Mouse (Mus musculus) midbrain, embryonic 11.5 days (tissue): ENCODE data around the gene Abcf3. TPM values are rescaled to one million over a fixed set of nuclear protein-coding genes. Genes with fewer than 3 reads are reported as not detected.

Experiments used
- ATAC-seq: fragments of 200-750 bp; cut with Nextera tagmentation; 2 replicates; pipeline ENCODE4 v1.8.0; 2017; ENCODE audit warnings: moderate TSS enrichment, moderate library complexity; ENCODE audit not compliant: low FRiP score
- DNase-seq: peaks from one replicate; pipeline ENCODE4 v3.0.0; 2015; ENCODE audit warnings: low spot score; ENCODE audit errors: missing footprints
- H3K27ac ChIP-seq: fragments of 300-500 bp; sonication (generic); 2 replicates; pipeline ENCODE4 v1.5.1; 2014; ENCODE audit warnings: low read depth, low read length
- H3K27me3 ChIP-seq: fragments of 300-500 bp; sonication (generic); 2 replicates; pipeline ENCODE4 v1.6.1; 2014; ENCODE audit warnings: mild to moderate bottlenecking, low read length, moderate library complexity, mixed read lengths; ENCODE audit not compliant: control insufficient read depth, insufficient read depth
- H3K36me3 ChIP-seq: fragments of 300-500 bp; sonication (generic); 2 replicates; pipeline ENCODE4 v1.6.1; 2014; ENCODE audit warnings: mild to moderate bottlenecking, low read length, moderate library complexity, mixed read lengths; ENCODE audit not compliant: control insufficient read depth, insufficient read depth
- H3K4me1 ChIP-seq: fragments of 300-500 bp; sonication (generic); 2 replicates; pipeline ENCODE4 v1.6.1; 2014; ENCODE audit warnings: low read length; ENCODE audit not compliant: control insufficient read depth, insufficient read depth
- H3K4me2 ChIP-seq: fragments of 300-500 bp; sonication (generic); 2 replicates; pipeline ENCODE4 v1.6.1; 2014; ENCODE audit warnings: mild to moderate bottlenecking, moderate library complexity
- H3K4me3 ChIP-seq: fragments of 300-500 bp; sonication (generic); 2 replicates; pipeline ENCODE4 v1.5.1; 2014; ENCODE audit warnings: low read depth, low read length
- H3K9ac ChIP-seq: fragments of 300-500 bp; sonication (generic); 2 replicates; pipeline ENCODE4 v1.6.1; 2014; ENCODE audit warnings: low read length
- H3K9me3 ChIP-seq: fragments of 300-500 bp; sonication (generic); 2 replicates; pipeline ENCODE4 v1.6.1; 2016; ENCODE audit warnings: low read length; ENCODE audit not compliant: control insufficient read depth
- WGBS: fragments of 180-500 bp; shearing (Covaris S2); extraction: QIAGEN DNeasy Blood & Tissue Kit; methylation state at CpG from one replicate; pipeline ENCODE4 v1.1.7; 2014; 5-methylcytosine and 5-hydroxymethylcytosine counted together
- polyA plus RNA-seq: library from polyadenylated mRNA; unstranded; fragments of >200 nt; fragmentation: Nextera tagmentation; extraction: Ambion mirVana; gene quantifications from 2 replicates; pipeline ENCODE4 v1.2.1, GENCODE M21; 2014

The Abcf3 gene
- polyA plus RNA-seq, result 62.2 and 64.4 TPM in 2 replicates

DNA sequence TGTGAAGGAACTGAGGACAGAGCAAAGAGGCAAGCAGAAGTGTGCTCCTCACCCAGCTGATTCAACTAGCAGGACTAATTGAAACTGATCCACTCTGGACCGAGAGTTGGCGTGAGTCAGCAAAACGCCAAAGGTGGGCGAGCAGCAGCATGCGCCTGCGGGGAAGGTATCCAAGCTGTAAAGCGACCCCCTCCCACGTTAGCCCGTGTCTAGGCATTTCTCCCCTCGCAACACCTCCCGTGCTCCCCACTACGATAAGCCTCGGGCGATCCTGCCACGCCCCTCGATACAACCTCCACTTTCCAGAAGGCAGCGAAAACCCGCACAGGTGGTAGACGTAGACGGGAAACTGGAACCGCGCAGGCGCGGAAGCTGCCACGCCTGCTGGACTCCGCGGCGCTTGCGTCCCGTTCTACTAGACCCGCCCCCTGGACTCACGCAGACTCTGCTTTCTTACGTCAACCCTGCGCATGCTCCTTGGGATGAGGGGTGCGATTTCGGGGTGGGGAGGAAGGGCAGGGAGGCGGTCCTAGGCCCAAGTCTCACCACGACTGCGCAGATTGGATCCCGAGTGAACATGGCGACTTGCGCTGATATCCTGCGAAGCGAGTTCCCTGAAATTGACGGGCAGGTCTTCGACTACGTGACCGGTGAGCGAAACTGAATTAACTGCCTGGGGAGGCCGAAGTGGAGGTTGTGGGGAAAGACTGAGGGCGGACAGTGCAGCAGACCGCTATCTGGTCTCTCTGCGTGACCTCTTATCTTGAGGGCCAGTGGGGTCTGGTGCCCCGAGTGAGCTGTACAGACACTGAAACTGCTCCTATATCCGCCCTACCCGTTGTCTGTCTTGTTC, at the start of gene Abcf3:
Gene Abcf3 (plus strand): TSS at position 482 of the 853 bp plus-strand sequence.
- Histone ChIP-seq H3K9ac (peak within 1 kb of the TSS; percentile 76), H3K4me1 (peaks cover 8% of the 10 kb centered on the region), H3K4me2 (peak within 1 kb of the TSS; percentile 81), H3K9me3 (no peaks in the 10 kb centered on the region), H3K36me3 (peaks cover 18% of the 10 kb centered on the region), H3K27me3 (no peaks in the 10 kb centered on the region), H3K4me3 (peak within 1 kb of the TSS; percentile 77), H3K27ac (no peak within 1 kb of the TSS)
- WGBS, result under 1% methylated on average over 56 of the region's 56 CpGs
- peak; percentile 99 for ATAC-seq
- peak; percentile 99 for DNase-seq

- H3K4me2 ChIP-seq, result peak within 1 kb of the TSS; percentile 67
- H3K36me3 ChIP-seq, result peaks cover 17% of the 10 kb centered on the region
- H3K4me1 ChIP-seq, result peaks cover 9% of the 10 kb centered on the region
- H3K27me3 ChIP-seq, result peaks cover 7% of the 10 kb centered on the region; the same call in 1 of the 2 replicates
- H3K4me3 ChIP-seq, result peak within 1 kb of the TSS; percentile 89
- H3K9me3 ChIP-seq, result no peaks in the 10 kb centered on the region
- H3K27ac ChIP-seq, result peak within 1 kb of the TSS; percentile 68
- DNase-seq (peak; percentile 97), ATAC-seq (peak; percentile 94)
- peak within 1 kb of the TSS; percentile 92 for H3K9ac ChIP-seq
- under 1% methylated on average over 49 of the region's 49 CpGs for WGBS
Measured at GRCm38 (mm10) chr16:20498677-20499475, 49.5 kb upstream of the Abcf3 start, which contains the start of gene Eif2b5. TSS of gene Eif2b5 (plus strand) at chr16:20498817.

DNA sequence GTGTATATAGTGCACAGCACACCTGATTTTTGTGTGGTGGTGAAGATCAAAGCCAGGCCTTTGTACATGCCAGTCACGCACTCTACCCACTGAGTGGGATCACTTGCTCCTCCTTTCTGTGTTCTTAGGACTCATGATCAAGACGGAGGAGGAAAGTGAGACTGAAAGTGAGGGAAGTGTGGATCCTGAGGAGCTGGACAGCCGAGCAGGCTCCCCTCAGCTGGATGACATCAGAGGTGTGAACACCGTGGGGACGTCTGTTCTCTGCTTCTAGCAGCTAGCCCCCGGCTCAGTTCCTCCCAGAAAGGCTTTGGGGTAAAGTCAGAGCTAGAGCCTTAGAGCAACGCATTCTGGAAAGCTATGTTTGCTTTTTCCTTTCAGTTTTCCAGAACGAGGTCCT, 42.4 kb upstream of the Abcf3 start:
- Histone ChIP-seq H3K9ac (no peak overlapping the region), H3K27ac (no peak overlapping the region), H3K27me3 (no peaks in the 10 kb centered on the region), H3K36me3 (peaks cover 70% of the 10 kb centered on the region), H3K4me1 (no peaks in the 10 kb centered on the region), H3K9me3 (no peaks in the 10 kb centered on the region), H3K4me3 (no peak overlapping the region), H3K4me2 (no peak overlapping the region)
- no peak for ATAC-seq
- DNase-seq, result no peak
- WGBS, result 91% methylated on average over 8 of the region's 8 CpGs

- H3K4me3 ChIP-seq, result no peak overlapping the region
- peak; percentile 86 for DNase-seq
- ATAC-seq, result no peak
- peaks cover 52% of the 10 kb centered on the region for H3K36me3 ChIP-seq
- no peaks in the 10 kb centered on the region for H3K4me1 ChIP-seq
- H3K9ac ChIP-seq, result no peak overlapping the region
- H3K27me3 ChIP-seq, result no peaks in the 10 kb centered on the region
- no peak overlapping the region for H3K4me2 ChIP-seq
- WGBS, result 78% methylated on average over 3 of the region's 3 CpGs
- no peak overlapping the region for H3K27ac ChIP-seq
- H3K9me3 ChIP-seq, result no peaks in the 10 kb centered on the region
Measured at GRCm38 (mm10) chr16:20509349-20509748, 39.0 kb upstream of the Abcf3 start.

GRCm38 (mm10) chr16:20511277-20511847, 37.0 kb upstream of the Abcf3 start:
- Histone ChIP-seq H3K27me3 (no peaks in the 10 kb centered on the region), H3K9ac (no peak overlapping the region), H3K4me1 (0 out of 2 replicates have a peak, but pooled peaks cover under 1% of the 10 kb centered on the region), H3K27ac (no peak overlapping the region), H3K4me3 (no peak overlapping the region), H3K4me2 (no peak overlapping the region), H3K9me3 (no peaks in the 10 kb centered on the region), H3K36me3 (peaks cover 34% of the 10 kb centered on the region)
- no peak for DNase-seq
- no peak for ATAC-seq
- 94% methylated on average over 7 of the region's 7 CpGs for WGBS

GRCm38 (mm10) chr16:20516032-20516431, 32.3 kb upstream of the Abcf3 start:
- no peak for DNase-seq
- Histone ChIP-seq H3K4me3 (peak overlapping the region; percentile 97; the same call in 1 of the 2 replicates), H3K36me3 (peaks cover 3% of the 10 kb centered on the region; the same call in 1 of the 2 replicates), H3K9ac (peak overlapping the region; percentile 99; the same call in 1 of the 2 replicates), H3K9me3 (no peaks in the 10 kb centered on the region), H3K27me3 (no peaks in the 10 kb centered on the region), H3K27ac (no peak overlapping the region), H3K4me2 (peak overlapping the region; percentile 81), H3K4me1 (peaks cover 18% of the 10 kb centered on the region)
- no peak for ATAC-seq

GRCm38 (mm10) chr16:20516726-20517201, 31.6 kb upstream of the Abcf3 start, which contains the start of gene Dvl3:
TSS of gene Dvl3 (plus strand) at chr16:20516982.
- Histone ChIP-seq H3K9me3 (no peaks in the 10 kb centered on the region), H3K36me3 (no peaks in the 10 kb centered on the region), H3K27me3 (no peaks in the 10 kb centered on the region), H3K9ac (peak within 1 kb of the TSS; percentile 99), H3K4me2 (peak within 1 kb of the TSS; percentile 81), H3K4me1 (peaks cover 18% of the 10 kb centered on the region), H3K4me3 (peak within 1 kb of the TSS; percentile 97), H3K27ac (peak within 1 kb of the TSS; percentile 85)
- WGBS, result under 1% methylated on average over 48 of the region's 55 CpGs
- peak; percentile 98 for DNase-seq
- peak; percentile 96 for ATAC-seq

- Histone ChIP-seq H3K36me3 (no peaks in the 10 kb centered on the region), H3K4me2 (peak overlapping the region; percentile 81), H3K4me1 (peaks cover 18% of the 10 kb centered on the region), H3K27ac (peak overlapping the region; percentile 85), H3K4me3 (peak overlapping the region; percentile 97), H3K27me3 (no peaks in the 10 kb centered on the region), H3K9ac (peak overlapping the region; percentile 99), H3K9me3 (no peaks in the 10 kb centered on the region)
- under 1% methylated on average over 26 of the region's 26 CpGs for WGBS
- ATAC-seq (no peak; the same call in 1 of the 2 replicates), DNase-seq (peak; percentile 94)
Measured at GRCm38 (mm10) chr16:20517216-20517615, 31.2 kb upstream of the Abcf3 start.
